Mouse (Mus musculus): ENCODE results near the gene Fam229a. TPM values are rescaled to one million over a fixed set of nuclear protein-coding genes. Genes with fewer than 3 reads are reported as not detected.
A peak's percentile ranks its signal among the peaks of the same experiment; 100 is the strongest.

Gene Fam229a
- polyA plus RNA-seq, 1 experiment from 2014 or later: not detected

- under 1% methylated on average over 45 of the region's 46 CpGs for WGBS
- Histone ChIP-seq H3K4me2 (peak within 1 kb of the TSS; percentile 75), H3K27ac (peak within 1 kb of the TSS; percentile 96), H3K36me3 (peaks cover 25% of the 10 kb centered on the region), H3K4me1 (peaks cover 16% of the 10 kb centered on the region), H3K9ac (peak within 1 kb of the TSS; percentile 74), H3K27me3 (no peaks in the 10 kb centered on the region), H3K9me3 (replicated peaks) (no peaks in the 10 kb centered on the region), H3K4me3 (replicated peaks) (peak within 1 kb of the TSS; percentile 64)
- ATAC-seq (replicated peaks; ENCODE audit: low FRiP score): peak; percentile 98
These were observed 29.6 kb upstream of the Fam229a start, which contains the start of gene Bsdc1 for GRCm38 (mm10) chr4:129461183-129461960. Gene Bsdc1, plus strand, starts transcription at chr4:129461581.

DNA sequence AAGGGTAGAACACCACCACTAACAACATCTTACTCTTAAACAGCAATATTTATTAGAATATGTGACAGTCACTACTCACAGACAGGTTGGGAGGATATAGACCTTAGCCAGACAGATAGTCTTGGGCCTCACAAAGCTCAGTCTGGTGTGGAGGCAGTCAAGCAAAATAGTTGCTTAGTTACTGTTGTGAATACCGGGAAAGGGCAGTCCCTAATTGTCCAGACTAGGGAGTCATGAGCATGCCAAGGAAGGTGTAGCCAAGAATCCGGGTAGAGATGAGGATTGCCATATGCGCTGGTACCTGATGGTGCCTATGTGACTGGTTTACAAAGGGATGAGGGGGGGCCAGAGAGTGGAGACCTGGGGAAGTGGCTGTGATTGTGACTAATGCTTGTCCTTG, 28.9 kb upstream of the Fam229a start:
- Histone ChIP-seq H3K4me2 (peak overlapping the region; percentile 71), H3K9ac (peak overlapping the region; percentile 74), H3K27ac (peak overlapping the region; percentile 61), H3K9me3 (replicated peaks) (no peaks in the 10 kb centered on the region), H3K4me3 (replicated peaks) (peak overlapping the region; percentile 64), H3K36me3 (peaks cover 32% of the 10 kb centered on the region), H3K4me1 (peaks cover 16% of the 10 kb centered on the region), H3K27me3 (no peaks in the 10 kb centered on the region)
- ATAC-seq (replicated peaks; ENCODE audit: low FRiP score): 0 out of 2 replicates have a peak, but pooled peaks have one; percentile 12
- 34% methylated on average over 3 of the region's 3 CpGs for WGBS

- Histone ChIP-seq H3K27ac (no peak overlapping the region), H3K9ac (no peak overlapping the region), H3K4me1 (peaks cover 16% of the 10 kb centered on the region), H3K9me3 (replicated peaks) (no peaks in the 10 kb centered on the region), H3K4me3 (replicated peaks) (no peak overlapping the region), H3K36me3 (peaks cover 45% of the 10 kb centered on the region), H3K4me2 (no peak overlapping the region), H3K27me3 (no peaks in the 10 kb centered on the region)
- WGBS: 86% methylated on average over 24 of the region's 24 CpGs
- ATAC-seq (replicated peaks; ENCODE audit: low FRiP score): no peak
These were observed 27.6 kb upstream of the Fam229a start for GRCm38 (mm10) chr4:129463097-129464059.

DNA sequence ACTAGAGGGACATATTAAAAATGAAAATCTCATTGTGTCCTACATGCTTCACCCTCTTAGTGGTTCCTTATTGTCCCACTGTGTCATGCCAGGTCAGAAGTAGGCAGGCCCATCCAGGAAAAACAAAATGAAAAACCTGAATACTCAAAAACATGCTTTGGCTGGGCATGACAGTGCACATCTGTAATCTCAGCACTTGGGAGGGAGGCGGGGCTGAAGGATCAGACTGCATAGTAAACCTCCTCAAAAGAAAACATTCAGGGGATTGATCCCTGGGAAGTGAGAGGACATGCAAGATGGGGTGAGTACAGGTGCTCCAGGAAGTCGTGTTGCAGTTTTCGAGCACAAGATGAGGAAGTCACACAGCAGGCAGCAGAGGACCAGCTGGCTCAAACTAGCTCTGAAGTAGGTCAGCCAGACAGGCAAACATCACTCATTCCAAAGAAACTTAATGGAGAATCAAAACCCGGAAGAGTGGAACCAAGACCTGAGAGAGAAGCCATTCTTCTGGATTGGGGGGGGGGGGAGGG, 26.6 kb upstream of the Fam229a start:
- Histone ChIP-seq H3K27ac (0 out of 2 replicates have a peak overlapping the region, but pooled peaks have one; percentile 1), H3K9me3 (replicated peaks) (no peaks in the 10 kb centered on the region), H3K4me1 (peaks cover 16% of the 10 kb centered on the region), H3K4me2 (no peak overlapping the region), H3K9ac (no peak overlapping the region), H3K36me3 (peaks cover 55% of the 10 kb centered on the region), H3K27me3 (no peaks in the 10 kb centered on the region), H3K4me3 (replicated peaks) (no peak overlapping the region)
- no peak for ATAC-seq (replicated peaks; ENCODE audit: low FRiP score)
- 83% methylated on average over 4 of the region's 4 CpGs for WGBS

DNA sequence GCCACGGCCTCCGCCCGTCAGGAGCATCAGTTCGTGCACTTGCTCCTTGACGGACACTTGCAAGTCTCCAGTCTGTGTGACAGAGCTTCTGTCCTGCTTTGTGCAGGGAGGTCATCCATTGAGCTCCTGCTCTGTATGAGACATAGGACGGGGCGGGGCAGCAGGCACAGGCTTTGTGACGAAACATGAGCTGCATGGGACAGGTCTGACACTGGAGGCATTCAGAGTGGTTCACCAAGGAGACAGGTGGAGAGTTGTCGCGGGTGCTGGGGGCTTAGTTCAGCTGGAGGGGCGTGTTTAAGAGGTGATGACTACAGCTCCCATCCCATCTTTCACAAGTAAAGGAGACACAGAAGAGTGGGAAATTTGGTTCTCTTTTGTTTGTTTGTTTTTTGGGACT, 14.9 kb upstream of the Fam229a start:
- Histone ChIP-seq H3K4me1 (no peaks in the 10 kb centered on the region), H3K36me3 (peaks cover 95% of the 10 kb centered on the region), H3K4me2 (no peak overlapping the region), H3K27ac (no peak overlapping the region), H3K9me3 (replicated peaks) (no peaks in the 10 kb centered on the region), H3K9ac (no peak overlapping the region), H3K27me3 (no peaks in the 10 kb centered on the region), H3K4me3 (replicated peaks) (no peak overlapping the region)
- WGBS: 91% methylated on average over 11 of the region's 11 CpGs
- ATAC-seq (replicated peaks; ENCODE audit: low FRiP score): no peak

- Histone ChIP-seq H3K9ac (no peak overlapping the region), H3K4me2 (no peak overlapping the region), H3K27me3 (no peaks in the 10 kb centered on the region), H3K4me1 (no peaks in the 10 kb centered on the region), H3K36me3 (peaks cover 97% of the 10 kb centered on the region), H3K27ac (no peak overlapping the region), H3K4me3 (replicated peaks) (no peak overlapping the region), H3K9me3 (replicated peaks) (no peaks in the 10 kb centered on the region)
- WGBS: 84% methylated on average over 3 of the region's 3 CpGs
- ATAC-seq (replicated peaks; ENCODE audit: low FRiP score): no peak
These were observed 11.1 kb upstream of the Fam229a start for GRCm38 (mm10) chr4:129479863-129480262.

DNA sequence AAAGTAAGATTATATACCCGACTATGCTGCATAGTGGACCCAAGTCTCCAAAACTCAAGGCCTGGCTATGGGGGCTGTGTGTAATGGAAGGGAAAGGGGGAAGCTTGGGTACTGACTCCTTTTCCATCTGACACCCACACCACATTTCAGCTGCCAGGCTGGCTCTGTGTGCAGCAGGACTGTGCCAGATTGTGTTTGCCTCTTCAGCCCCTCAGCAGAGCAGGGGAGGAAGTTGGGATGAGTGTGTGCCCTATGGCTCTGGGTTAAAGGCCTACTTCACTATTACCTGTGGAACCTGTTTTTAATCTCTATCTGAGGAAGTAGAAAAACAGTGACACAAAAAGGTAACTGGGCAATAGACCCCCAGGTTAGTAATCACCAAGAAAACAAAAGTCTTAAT, 9.9 kb upstream of the Fam229a start:
- no peak for ATAC-seq (replicated peaks; ENCODE audit: low FRiP score)

GRCm38 (mm10) chr4:129494681-129495080, 3.7 kb downstream of the Fam229a start:
- Histone ChIP-seq H3K9ac (no peak overlapping the region), H3K4me1 (peaks cover 42% of the 10 kb centered on the region), H3K27ac (no peak overlapping the region), H3K27me3 (peaks cover 26% of the 10 kb centered on the region), H3K9me3 (replicated peaks) (no peaks in the 10 kb centered on the region), H3K4me2 (no peak overlapping the region), H3K36me3 (peaks cover under 1% of the 10 kb centered on the region; the same call in 1 of the 2 replicates), H3K4me3 (replicated peaks) (no peak overlapping the region)
- ATAC-seq (replicated peaks; ENCODE audit: low FRiP score): no peak
- WGBS: 76% methylated on average over 7 of the region's 7 CpGs

More for the DNA sequence above, 9.9 kb upstream of the Fam229a start:
- Histone ChIP-seq H3K4me3 (replicated peaks) (no peak overlapping the region), H3K27me3 (no peaks in the 10 kb centered on the region), H3K4me2 (no peak overlapping the region), H3K9ac (no peak overlapping the region), H3K4me1 (no peaks in the 10 kb centered on the region), H3K36me3 (peaks cover 98% of the 10 kb centered on the region), H3K9me3 (replicated peaks) (no peaks in the 10 kb centered on the region), H3K27ac (no peak overlapping the region)
- 87% methylated on average over 1 of the region's 1 CpGs for WGBS

DNA sequence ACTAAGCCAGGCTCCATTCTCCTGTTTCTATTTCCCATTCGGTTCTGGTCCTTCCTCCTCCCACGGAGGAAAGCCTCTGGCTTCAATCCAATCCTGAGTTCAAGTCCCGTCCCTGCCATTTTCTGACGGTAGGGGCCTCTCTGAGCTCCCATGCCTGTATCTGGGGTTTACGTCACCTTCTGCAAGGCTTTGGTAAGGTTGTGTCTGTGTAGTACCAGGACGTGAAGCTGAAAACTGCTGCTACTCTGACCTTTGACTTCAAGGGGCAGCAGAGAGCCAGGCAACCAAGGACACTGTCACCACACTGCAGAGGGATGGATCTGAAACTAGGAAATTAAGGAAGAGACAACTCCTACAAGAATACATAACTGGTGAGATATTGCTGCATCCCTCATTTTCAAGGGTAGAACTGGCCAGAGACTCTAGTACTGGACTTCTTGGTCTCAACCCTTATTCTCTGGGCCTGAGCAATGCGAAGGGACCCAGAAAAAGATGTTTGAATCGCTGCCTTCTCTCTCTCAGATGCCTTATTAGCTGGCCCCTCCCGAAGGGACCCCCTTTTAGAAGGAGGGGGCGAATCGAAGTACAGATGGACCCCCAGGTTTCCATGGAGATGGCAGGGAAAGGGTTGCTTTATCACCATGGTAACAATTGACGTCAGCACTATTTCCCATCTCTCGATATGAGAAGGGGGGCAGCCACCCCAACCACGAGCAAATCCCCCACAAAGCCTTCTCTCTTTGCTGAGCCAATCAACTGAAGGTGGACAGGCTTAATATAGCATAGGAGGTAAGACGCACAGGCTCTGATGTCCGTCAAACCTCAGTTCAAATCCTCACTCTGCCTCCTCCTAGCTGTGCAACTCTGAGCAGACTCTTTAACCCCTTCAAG, 4.9 kb downstream of the Fam229a start:
- Histone ChIP-seq H3K27me3 (peaks cover 20% of the 10 kb centered on the region), H3K4me3 (replicated peaks) (peak overlapping the region; percentile 3; the same call in 1 of the 2 replicates), H3K4me1 (peaks cover 49% of the 10 kb centered on the region), H3K27ac (peak overlapping the region; percentile 85), H3K36me3 (no peaks in the 10 kb centered on the region), H3K9ac (no peak overlapping the region), H3K9me3 (replicated peaks) (no peaks in the 10 kb centered on the region), H3K4me2 (peak overlapping the region; percentile 28; the same call in 1 of the 2 replicates)
- ATAC-seq (replicated peaks; ENCODE audit: low FRiP score): no peak
- 43% methylated on average over 16 of the region's 16 CpGs for WGBS

GRCm38 (mm10) chr4:129496631-129497030, 5.6 kb downstream of the Fam229a start:
- Histone ChIP-seq H3K36me3 (no peaks in the 10 kb centered on the region), H3K4me1 (peaks cover 48% of the 10 kb centered on the region), H3K4me3 (replicated peaks) (peak overlapping the region; percentile 3; the same call in 1 of the 2 replicates), H3K4me2 (peak overlapping the region; percentile 28; the same call in 1 of the 2 replicates), H3K27ac (peak overlapping the region; percentile 85), H3K27me3 (peaks cover 13% of the 10 kb centered on the region; the same call in 1 of the 2 replicates), H3K9ac (no peak overlapping the region), H3K9me3 (replicated peaks) (no peaks in the 10 kb centered on the region)
- 30% methylated on average over 6 of the region's 6 CpGs for WGBS
- ATAC-seq (replicated peaks; ENCODE audit: low FRiP score): no peak; the same call in 1 of the 2 replicates

GRCm38 (mm10) chr4:129498941-129499340, 8.0 kb downstream of the Fam229a start:
- Histone ChIP-seq H3K9ac (no peak overlapping the region), H3K27me3 (no peaks in the 10 kb centered on the region), H3K27ac (peak overlapping the region; percentile 95), H3K4me2 (no peak overlapping the region), H3K9me3 (replicated peaks) (no peaks in the 10 kb centered on the region), H3K36me3 (no peaks in the 10 kb centered on the region), H3K4me1 (peaks cover 65% of the 10 kb centered on the region), H3K4me3 (replicated peaks) (no peak overlapping the region)
- WGBS: 48% methylated on average over 3 of the region's 3 CpGs
- ATAC-seq (replicated peaks; ENCODE audit: low FRiP score): no peak
